Mouse (Mus musculus): Measurements from ENCODE around the gene Kank3. TPM values are rescaled to one million over a fixed set of nuclear protein-coding genes. Genes with fewer than 3 reads are reported as not detected.

Kank3 gene
- 171 and 180 TPM in 2 replicates for polyA plus RNA-seq (2012; rRNA removed)

DNA sequence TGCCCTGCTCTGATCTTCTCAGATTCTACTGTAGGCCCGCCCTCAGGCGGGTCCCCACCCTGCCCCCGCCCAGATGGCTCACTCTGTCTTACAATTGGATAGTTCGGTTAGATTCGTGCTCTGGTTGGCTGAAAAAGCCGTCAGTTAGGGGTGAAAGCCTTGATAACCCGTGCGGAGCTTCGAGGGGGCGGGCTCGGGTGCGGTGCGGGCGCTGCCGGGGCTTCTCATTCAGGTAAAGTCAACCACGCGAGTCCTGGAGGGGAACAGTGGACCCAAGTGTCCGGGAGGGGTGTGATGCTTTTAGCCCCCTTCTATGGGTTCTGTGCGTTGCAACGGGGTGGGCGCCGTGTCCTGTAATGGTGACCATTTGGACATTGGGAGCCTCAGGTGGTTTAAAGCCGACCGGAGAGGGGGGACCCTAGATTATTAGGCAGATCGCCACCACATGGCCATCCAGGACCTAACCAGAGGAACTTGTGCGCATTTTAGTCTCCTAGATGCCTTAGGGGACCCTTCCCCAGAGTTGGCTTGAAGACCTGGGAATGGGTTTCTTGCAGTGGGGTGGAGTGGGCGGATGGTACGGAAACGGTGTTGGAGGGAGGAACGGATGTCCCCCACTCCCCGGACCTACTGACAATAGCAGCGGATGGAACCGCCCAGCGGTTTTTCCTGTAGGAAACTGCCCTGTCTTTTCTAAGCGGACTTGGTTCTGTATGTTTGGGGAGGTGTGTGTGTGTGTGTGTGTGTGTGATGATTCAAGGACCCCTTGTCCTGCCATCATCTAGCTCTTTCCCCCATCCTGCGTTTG, at the start of gene Kank3:
Kank3 (plus strand) TSS at position 186 of the 808 bp plus-strand sequence.
- peak; percentile 90 to 97 for DNase-seq (ENCODE audit: extremely low spot score in 1 of 2, low spot score in 1 of 2)

DNA sequence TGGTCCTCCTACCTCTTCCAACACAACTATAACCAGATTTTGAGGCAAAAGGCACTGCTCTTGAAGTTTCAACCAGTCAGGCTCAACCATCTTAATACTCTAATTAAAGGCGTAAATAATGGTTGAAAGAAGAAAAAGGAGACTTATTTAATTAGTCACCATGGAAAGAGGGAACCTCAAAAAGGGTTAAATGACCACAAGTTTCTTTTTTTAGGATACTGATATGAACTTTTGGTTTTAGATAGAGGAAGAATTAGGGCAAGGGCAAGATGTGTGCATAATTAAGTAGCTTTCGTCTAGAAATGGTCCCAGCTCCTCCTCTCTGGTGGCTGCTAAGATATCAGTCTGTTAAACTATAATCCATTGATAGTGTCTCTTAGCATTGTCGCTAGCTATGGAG, 43.9 kb upstream of the Kank3 start:
- no peak for DNase-seq (ENCODE audit: extremely low spot score in 1 of 2, low spot score in 1 of 2)

DNA sequence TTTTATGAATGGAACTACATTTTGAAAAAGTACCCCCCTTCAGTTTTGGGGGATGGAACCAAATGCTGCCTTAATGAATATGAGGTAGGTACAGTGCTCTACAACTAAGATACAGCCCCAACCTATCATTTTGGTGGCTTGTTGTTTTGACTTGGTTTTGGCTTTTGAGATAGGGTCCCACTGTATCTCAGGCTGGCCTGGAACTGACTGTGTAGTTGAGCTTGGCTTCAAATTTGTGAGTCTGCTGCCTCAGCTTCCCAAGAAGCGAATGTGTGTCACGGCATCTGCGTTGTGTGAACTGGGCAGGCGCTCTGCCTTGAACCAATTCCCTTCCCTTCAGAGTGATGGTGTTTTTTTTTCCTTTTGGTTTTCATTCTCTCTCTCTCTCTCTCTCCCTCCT, 38.7 kb upstream of the Kank3 start:
- no peak for DNase-seq (ENCODE audit: extremely low spot score in 1 of 2, low spot score in 1 of 2)

DNA sequence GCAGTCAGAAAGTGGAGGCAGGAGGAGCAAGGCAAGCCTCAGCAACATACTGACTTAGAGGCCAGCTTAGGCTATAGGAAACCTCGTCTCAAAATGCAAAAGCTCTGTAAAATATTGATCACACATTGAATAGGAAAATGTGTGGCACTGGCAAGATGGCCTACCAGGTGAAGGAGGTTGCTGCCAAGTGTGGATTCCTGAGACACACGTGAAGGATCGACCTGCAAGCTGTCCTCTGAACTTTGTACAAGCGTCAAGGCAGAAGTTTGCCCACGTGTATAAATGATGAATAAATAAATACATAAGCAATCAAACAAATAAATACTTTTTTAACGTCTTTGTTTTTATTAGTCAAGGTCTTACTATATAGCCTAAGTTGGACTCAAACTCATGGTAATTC, 36.9 kb upstream of the Kank3 start:
- DNase-seq (ENCODE audit: extremely low spot score in 1 of 2, low spot score in 1 of 2) = no peak

DNA sequence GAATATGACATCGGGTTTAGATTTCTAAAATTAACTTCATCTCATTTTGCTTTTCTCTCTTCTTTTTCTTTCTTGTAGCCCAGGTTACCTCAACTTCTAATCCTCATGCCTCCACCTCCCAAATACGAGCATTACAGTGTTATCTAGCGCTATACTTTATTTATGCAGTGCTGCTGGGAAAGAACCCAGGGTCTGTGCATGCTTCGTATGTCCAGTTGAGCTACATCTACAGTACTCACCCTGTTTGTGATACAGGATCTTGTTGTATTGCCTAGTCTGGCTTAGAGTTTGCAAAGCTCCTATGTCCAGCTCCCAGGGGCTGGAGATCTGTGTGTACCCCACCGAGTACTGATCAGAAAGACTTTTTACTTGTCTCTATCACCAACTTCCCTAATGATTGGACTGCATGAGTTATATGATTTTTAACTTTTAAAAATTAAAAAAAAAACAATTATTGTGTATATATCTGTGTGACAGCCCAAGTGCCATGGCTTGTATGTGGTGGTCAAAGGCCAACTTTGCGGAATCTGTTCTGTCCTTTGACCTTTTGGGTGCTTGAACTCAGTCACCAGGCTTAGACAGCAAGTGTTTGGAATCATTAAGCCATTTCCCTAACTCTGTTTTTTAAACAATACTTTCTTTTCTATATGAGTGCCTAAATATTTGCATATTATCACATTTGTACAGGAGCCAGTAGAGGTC, 36.3 kb upstream of the Kank3 start:
- no peak for DNase-seq (ENCODE audit: extremely low spot score in 1 of 2, low spot score in 1 of 2)

DNA sequence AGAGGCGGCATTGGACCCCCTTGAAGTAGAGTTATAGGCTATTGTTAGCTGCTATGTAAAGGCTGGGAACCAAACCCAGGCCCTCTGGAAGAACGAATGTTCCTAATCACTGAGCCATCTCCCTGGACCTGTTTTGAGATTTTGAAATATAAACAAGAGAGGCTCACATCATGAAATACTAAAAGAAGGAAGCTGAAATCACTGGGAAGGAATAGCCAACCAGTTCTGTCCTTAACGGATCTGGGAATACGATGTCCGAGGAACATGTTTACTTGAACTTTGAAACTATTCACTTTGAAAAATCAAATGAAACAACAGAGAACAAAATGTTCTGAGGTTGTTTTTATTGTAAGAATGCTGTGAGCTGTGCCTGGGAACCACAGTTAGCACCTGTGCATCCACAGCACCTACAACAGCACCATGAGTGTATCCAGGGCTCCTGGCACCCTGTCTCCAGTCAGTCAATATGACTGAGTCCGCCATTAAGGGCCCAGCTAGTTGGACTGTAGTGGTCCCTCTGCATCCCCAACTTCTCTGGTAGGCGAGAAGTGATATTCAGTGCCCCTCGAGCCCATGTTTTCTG, 35.7 kb upstream of the Kank3 start:
- DNase-seq (ENCODE audit: extremely low spot score in 1 of 2, low spot score in 1 of 2) = no peak

DNA sequence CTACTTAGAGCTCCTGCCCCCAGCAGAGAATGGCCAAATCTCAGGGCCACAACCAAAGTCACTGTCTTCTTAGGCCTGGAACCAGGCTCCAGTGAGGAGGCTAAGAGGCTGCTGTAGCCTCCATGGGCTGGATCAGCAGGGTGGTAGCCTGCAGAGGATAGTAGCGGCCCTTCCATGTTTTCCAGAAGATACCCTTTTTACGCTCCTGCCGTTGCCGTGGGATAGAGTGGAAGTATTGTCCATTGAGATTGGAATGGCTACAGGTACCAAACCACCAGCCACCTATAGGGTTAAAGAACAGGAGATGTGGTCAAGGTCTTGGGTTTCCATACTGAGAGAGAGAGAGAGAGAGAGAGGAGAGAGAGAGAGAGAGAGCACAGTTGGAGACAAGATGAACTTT, 35.0 kb upstream of the Kank3 start:
- no peak for DNase-seq (ENCODE audit: extremely low spot score in 1 of 2, low spot score in 1 of 2)

DNA sequence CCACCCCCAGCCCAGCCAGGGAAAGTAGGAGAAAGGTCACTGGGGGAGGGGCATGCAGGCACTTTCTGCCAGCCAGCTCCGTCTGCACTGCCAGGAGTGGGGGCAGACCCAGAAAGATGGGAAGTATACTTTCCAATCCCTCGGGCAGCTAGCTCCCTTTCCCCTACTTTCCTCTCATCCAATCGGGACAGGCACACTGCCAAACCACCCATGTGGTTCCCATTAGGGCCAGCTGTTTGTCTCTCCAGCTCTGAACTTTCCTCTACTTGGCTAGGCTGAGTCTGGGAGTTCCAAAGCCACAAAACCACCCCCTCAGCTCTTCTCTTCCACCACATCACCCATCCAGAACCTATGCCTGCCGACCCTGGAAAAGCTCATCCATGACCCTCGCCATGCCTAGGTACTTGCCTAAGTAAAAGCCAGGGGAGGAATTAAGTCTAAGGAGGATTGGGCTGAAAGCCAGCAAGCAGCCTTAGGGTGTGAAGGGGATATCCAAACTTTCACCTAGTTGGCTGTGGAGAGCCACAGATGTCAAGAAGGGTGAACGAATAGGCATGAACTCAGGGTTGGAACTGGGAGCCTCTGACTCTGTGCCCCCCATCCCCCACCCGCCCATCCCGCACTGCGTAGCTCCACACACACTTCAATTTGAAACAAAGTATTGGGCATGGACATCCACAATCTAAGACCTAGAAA, 30.9 kb upstream of the Kank3 start:
- DNase-seq (ENCODE audit: extremely low spot score in 1 of 2, low spot score in 1 of 2) = peak; percentile 81 to 87

DNA sequence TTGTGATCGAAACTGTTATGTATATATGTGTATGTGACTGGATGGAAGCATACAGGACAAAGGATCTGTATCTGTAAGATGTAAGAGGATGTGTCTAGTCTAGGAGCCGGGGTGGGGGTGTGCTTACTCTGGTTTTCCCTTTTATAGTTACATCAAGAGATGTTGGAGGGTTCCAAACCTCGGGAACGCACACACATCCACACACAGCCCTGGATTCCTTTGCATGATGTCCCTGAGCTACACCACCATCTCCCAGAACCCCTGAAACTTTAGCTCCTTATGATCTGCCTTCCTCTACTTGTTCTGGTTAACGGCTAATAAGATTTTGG, 30.4 kb upstream of the Kank3 start:
- DNase-seq (ENCODE audit: extremely low spot score in 1 of 2, low spot score in 1 of 2) = no peak

DNA sequence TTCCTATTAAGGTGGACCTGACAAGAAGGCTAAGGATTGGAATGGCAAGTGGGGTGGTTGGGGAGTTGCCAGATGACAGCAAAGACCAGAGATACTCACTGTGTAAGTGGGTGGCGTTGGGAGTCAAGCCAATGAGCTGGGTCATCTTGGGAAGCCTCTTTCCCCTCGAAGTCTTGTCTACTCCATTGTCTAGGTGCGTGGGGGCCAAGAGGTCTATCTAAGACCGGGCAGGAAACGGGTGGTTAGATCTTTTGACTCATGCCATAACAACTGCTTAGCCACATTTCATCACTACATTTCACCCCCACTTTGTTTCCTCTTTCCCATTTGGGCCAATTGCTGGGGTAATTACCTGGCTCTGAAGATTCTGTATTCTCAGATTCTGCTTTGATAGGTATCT, 29.9 kb upstream of the Kank3 start:
- no peak for DNase-seq (ENCODE audit: extremely low spot score in 1 of 2, low spot score in 1 of 2)

DNA sequence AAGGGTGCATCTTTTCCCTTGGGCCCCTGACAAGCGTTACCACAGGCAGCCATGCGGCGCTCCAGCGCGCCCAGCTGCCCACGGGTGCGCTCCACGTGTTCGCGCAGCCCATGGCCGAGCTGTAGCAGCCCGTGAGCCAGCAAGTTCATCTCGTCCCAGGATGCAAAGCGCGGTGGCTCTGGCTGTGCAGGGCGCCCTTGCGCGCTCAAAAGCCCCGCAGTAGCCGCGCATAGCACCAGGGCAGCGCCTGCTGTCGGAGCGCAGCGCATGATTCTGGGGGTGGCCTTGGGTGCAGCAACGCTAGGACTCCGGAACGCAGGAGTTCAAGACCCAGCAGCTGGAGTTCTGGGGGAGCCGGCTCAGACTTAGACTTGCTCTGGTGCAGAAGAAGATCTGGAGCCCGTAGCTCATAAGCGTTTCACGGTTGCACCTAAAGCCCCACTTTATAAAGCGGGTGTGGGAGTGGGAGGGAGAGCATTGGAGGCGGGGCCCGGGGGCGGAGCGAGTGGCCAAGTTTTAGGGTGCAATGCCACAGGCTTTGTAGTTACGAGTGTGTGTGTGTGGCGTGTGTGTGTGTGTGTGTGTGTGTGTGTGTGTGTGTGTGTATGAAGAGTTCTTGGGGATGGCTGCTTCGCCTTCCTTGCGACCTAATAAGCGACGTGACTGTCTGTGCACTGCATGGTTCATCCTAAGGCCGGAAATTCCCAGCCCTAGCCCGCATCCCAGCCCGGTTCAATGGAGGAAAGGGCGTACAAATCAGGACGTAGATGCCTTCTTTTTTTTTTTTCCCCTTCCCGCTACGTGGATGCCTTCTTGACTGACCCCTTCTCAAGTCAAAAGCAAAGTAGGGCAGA, 29.0 kb upstream of the Kank3 start, which contains the start of gene Angptl4:
Angptl4 (minus strand) TSS at position 707 of the 854 bp plus-strand sequence.
- DNase-seq (ENCODE audit: extremely low spot score in 1 of 2, low spot score in 1 of 2) = peak in 1 of 2 experiments; percentile 56

DNA sequence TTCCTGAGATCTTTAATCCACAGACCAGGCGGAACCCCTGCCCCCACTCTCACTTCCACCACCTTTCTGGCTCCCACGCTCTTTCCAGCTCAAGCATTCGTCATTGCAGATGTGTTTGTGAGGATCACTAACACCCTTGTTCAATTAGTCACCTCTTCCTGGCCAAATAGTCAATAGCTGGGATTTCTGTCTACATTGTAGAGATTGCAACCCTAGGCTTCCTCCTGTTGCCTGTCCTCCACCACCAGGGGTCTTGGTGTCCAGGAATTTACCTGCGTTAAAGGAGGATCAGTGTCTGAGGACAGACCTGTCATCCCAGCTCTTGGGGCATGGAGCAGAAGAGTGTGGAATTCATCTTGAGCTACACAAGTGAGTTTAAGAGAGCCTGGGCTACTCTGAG, 28.3 kb upstream of the Kank3 start:
- no peak for DNase-seq (ENCODE audit: extremely low spot score in 1 of 2, low spot score in 1 of 2)

DNA sequence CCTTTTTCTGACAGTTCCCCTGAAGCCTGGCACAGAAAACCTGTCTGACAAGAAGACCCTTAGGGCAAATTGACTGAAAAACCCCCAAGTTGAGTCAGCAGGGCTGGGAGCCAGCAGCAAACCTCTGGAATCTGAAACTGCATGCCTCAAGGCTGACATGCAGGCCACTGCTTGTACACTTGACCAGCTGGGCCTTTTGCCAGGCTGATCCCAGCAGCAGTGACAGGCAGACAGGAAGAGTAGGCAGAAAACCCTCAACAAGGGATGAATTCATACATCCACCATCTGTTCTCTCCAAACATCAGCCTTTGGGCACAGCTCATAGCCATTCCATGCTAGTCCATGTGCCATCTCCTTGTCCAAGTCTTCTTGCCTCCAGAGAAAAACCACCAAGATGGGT, 26.9 kb upstream of the Kank3 start:
- peak; percentile 36 to 71 for DNase-seq (ENCODE audit: extremely low spot score in 1 of 2, low spot score in 1 of 2)

DNA sequence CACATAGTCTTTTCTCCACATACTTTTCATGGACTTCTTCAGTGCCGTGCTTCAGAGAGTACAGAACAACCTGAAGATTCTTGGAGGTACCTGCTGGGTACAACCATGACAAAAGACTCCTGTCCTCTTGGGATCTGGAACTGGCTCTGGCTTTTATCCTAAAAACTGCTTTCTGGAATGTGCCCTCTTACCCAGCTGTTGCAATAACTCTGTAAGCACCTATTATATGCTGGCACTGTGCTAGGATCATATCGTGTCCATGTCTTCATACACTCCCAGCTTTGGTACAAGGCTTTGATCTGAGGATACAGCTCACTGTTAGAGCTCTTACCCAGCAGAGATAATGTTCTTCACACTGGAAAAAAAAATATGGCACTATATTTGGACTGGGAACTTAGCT, 25.4 kb upstream of the Kank3 start:
- no peak for DNase-seq (ENCODE audit: extremely low spot score in 1 of 2, low spot score in 1 of 2)

DNA sequence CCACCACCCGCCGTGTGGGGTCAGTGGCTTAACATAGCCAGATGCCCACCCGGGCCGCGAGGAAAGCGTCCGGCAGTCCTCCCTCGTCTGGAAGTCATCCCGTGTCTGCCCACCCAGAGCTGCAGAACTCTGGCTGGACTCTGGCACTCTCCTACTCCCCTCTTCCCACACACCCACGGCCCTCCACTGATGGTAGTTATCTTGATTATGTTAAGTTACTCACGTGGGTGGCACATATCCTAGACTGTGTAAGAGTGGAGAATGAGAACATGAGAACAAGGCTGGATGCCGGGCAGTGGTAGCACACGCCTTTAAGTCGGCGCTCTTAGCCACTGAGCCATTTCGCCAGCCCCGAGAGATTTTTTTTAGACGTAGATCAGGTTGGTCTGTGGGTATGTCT, 23.9 kb upstream of the Kank3 start:
- DNase-seq (ENCODE audit: extremely low spot score in 1 of 2, low spot score in 1 of 2) = peak; percentile 10 to 42

DNA sequence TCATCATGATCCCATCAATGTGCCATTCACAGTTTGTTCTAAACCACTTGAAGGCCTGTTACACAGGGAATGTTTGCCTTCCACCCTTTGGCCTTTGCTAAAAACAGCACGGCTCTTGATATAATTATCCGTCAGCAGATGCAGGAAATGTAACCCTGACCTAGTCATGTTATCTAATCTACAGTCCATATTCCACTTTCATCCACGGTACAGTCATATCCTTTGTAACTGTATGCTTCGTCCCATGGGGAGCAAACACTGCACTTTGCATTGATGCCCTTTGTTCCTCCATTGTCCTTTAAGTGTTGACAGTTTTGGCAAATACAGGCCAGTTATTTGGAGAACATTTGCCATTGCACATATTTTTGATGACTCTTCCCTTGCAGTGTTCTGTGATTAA, 21.6 kb upstream of the Kank3 start:
- no peak for DNase-seq (ENCODE audit: extremely low spot score in 1 of 2, low spot score in 1 of 2)

DNA sequence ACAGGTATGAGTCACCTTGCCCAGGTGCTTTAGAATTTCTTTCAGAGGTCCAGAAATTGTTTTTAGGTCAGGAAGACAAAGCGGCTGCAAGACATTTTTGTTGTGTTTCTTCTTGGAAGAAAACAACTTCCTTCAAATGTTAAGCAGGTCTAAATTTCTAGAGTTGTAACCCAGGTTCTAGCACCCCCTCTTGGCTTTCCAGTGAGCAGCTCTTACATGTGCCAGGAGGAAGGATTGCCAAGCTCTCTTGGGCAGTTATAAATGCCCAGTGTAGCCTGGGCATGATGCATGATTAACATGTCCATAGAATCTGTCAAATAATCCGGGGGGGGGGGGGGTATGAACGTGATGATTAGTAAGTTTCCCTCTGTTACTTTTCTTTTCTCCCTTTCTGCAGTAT, 12.0 kb upstream of the Kank3 start:
- DNase-seq (ENCODE audit: extremely low spot score in 1 of 2, low spot score in 1 of 2) = peak in 1 of 2 experiments; percentile 36

DNA sequence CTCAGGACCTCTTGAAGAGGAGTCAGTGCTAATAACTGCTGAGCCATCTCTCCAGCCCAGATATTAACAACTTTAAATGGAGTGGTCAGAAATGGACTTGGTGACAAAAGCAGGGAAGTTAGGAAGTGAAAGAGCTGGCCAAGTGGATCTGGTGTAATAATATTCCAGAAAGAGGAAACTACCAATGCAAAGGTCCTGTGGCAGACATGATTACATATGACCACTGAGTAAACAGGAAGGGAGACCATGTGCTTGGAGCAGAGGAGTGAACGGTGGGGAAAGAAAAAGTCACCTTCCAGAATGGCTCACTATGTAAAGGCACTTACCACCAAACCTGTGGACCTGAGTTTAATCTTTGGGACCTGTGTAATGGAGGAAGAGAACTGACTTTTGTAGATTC, 11.0 kb upstream of the Kank3 start:
- no peak for DNase-seq (ENCODE audit: extremely low spot score in 1 of 2, low spot score in 1 of 2)

DNA sequence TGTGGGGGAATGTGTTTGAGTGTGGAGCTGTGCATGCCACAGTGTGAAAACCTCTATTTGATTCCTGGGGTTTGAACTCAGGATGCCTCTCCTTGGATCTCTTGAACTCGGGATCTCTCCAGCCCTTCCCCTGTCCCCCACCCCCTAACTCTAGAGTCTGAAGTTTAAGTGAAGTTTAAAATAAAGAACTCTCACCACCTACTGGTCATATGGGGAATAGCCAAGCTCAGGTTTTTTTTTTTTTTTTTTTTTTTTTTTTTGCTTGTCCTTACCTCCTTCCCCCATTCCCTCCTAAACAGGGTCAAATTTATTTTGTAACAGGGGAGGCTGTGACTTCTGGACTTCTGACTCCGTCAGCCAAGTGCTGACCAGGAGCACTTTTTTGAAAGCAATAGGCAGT, 8.1 kb upstream of the Kank3 start:
- DNase-seq (ENCODE audit: extremely low spot score in 1 of 2, low spot score in 1 of 2) = no peak

DNA sequence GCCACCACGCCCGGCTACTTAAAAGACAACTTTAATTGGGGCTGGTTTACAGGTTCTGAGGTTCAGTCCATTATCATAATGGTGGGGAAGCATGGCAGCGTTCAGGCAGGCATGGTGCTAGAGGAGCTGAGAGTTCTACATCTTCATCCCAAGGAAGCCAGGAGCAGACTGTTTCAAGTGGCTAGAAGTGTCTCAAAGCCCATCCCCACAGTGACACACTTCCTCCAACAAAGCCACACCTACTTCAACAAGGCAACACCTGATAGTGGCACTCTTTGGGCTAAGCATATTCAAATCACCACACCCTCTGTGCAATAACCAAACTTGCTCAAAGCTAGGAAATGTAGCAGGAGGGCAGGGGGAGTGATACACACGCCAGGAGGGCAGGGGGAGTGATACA, 6.1 kb upstream of the Kank3 start:
- DNase-seq (ENCODE audit: extremely low spot score in 1 of 2, low spot score in 1 of 2) = no peak
